Mouse (Mus musculus) telencephalon, adult 2 months (tissue): Measurements from ENCODE around the gene Ctnna3.

Source experiments
- DNase-seq: peaks from one replicate; pipeline ENCODE4 v3.0.0-alpha.2; 2011; ENCODE audit warnings: low read depth, low spot score

Ctnna3 gene

GRCm38 (mm10) chr10:63908878-63909277 is 479.0 kb downstream of the Ctnna3 start:
- DNase-seq, result no peak

GRCm38 (mm10) chr10:63927334-63927733 is 497.4 kb downstream of the Ctnna3 start, which contains the start of gene Gm10118:
Gm10118 (minus strand) TSS chr10:63927434.
- no peak for DNase-seq

DNA sequence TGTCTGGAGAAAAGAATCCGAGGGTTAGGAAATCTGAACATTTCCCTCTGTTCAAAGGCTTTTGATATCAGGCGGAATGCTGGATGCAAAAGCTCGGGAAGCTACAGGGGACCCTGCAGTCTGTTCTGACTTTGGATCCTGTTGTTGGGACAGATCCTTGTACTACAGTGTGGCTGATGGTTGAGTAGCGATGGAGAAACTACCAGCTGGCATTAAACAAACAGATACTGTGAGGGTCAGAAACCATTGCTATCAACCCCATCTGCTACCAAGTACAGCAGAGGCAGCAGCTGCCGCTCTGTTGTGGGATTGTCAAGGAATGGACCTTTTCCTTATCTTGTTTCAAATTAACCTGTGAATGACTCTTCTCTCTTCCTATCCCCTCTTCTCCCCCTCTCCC is 504.0 kb downstream of the Ctnna3 start:
- no peak for DNase-seq

DNA sequence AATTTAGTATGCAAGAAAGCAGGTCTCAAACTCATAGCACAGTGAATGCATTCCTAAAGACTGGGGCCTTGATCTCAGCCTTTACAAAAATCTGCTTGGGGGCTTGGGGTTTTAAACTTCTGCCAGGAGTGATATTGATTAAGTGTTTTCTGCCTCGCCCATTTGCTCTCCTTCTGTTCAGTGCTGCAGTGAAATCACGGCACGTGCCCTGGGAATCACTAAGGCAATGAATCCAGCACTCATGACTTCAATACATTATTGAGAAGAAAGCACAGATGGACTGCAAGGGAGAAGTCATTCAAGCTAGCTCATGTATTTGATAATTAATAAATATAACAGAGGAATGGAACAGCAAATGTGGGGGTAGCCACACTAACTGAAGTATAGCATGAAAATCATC is 515.6 kb downstream of the Ctnna3 start:
- no peak for DNase-seq

- DNase-seq, result peak; percentile 77
These were observed 517.4 kb downstream of the Ctnna3 start for GRCm38 (mm10) chr10:63947266-63947665.

GRCm38 (mm10) chr10:63950867-63951266 is 521.0 kb downstream of the Ctnna3 start:
- DNase-seq, result no peak

GRCm38 (mm10) chr10:63951481-63951880 is 521.6 kb downstream of the Ctnna3 start:
- no peak for DNase-seq

GRCm38 (mm10) chr10:63954308-63954930 is 524.5 kb downstream of the Ctnna3 start:
- DNase-seq, result peak; percentile 38

- DNase-seq, result no peak
These were observed 542.4 kb downstream of the Ctnna3 start for GRCm38 (mm10) chr10:63972300-63972699.

DNA sequence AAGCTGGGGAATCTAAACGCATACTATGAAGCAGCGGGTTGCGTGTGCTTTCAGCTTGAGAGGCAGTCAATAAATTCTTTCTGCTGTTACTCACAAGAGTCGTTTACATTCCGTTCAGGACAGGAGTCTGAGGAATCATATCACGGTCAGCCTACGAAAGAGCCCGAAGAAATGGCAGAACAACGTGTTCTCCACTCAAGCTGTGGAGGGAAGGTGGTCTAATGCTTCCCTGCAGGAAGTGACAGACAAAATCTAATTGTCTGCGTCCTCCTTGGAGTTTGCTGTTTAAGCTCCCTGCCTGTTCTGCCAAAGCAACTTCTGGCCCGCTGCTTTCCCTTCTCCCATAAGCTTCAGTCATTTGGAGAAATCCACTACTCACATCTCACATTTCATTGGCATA is 548.2 kb downstream of the Ctnna3 start:
- no peak for DNase-seq

DNA sequence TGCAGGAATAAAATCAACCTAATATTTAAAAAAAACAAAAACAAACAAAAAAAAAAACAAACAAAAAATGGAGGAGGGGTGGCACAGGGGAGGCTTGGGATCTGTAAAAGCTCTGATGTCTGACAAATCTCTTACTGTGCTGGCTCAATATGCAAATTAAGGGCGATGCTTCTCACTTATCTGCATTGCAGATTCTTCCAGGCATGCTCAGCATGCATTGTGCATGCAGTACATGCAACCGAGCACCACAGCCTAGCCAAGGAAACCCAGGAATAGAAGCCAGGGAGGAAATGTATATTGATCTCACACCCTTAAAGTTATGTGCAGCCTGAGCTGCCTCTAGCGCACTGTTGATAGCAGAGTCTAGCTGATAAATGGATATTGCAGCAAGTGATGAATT is 548.6 kb downstream of the Ctnna3 start:
- DNase-seq, result no peak

DNA sequence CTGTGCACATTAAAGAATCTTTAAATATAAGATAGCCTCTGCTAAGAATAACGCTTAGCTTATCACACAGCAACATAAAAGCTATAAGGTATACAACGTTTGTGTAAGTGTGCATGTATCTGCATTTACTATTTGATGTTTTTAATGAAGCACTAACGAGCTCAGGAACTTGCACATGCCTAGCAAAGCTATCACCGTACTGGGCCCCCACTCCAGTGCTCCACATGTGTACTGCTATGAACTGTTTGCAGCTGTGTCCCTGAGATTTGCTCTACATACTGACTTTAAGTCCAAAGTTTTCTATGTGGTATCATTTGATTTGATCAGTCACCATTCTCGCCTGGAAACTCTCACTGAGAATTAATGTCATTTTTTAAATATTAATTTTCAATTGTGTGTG is 549.1 kb downstream of the Ctnna3 start:
- no peak for DNase-seq

GRCm38 (mm10) chr10:63979410-63979809 is 549.5 kb downstream of the Ctnna3 start:
- DNase-seq, result no peak

GRCm38 (mm10) chr10:63985576-63985975 is 555.7 kb downstream of the Ctnna3 start:
- peak; percentile 21 for DNase-seq

DNA sequence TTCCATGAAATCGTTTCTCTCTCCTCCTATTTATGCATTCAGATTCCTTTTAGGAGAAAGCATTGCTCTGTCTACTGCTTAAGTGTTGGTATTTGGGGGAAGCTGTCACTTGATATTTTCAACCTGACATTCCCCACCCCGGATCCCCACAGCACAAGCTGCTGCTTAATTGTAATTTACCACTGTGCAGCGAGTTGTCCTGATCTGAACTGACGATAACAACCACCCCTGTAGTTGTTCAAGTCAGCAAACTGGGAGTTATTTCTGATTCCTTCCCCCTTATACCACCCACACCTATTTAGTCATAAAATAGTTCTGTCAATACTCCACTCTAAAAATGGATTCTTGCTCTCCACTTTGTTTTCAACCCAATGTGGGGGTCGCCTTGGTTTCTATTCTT is 564.4 kb downstream of the Ctnna3 start:
- peak; percentile 50 for DNase-seq

DNA sequence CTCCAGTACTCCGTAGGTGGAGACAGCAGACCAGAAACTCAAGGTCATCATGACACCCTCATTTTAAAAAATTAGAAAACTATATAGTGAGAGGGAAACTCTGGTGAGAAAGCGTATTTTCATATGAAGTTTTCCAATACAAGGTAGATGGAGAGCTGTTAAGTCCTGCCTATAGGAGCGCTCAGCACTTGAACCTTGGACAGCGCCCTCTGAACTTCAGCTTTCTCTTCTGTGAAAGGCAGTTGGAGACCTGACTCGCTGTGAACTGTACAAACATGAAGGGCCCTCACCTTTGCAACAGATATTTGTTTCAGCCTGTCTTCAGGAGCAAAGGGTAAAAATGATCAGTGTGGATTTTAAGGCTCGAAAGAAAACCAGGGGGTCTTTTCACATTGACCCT is 571.6 kb downstream of the Ctnna3 start:
- no peak for DNase-seq

DNA sequence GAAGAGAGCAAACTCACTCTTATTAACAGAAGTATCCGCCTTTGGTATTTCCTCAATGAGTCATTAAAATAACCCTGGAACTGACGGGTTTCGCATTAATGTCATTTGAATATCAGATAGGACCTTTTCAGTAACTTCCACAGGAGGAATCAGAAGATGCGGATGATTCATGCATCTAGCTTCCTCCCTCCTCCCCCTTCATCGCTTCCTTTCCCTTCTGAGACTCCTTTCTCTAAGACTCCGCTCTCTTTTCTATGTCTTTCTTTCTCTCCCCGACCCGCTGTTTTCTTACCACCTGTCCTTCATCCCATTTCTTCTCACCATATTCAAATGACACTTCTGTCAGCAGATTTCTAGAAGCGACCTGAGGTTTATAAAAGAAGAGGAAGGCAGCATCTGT is 572.1 kb downstream of the Ctnna3 start:
- peak; percentile 34 for DNase-seq

DNA sequence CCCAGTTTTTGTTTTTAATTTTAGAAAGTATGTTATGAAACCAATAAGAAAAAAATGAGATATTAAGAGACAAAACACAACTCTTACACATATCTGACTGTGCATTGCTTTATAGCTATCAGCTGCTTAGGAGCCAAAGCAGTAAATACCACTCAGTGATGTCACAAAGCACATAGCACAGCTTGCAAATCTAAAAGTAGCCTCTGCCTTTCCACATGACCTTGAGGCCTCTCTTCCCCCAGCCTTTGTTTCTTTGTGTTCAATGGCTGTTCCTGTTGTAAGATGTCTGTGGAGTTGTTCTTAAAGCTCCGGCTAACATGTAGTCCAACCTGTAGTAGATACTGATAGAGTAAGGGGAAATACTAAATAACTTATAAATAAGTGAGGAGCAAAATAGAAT is 590.4 kb downstream of the Ctnna3 start:
- DNase-seq, result no peak

GRCm38 (mm10) chr10:64023340-64023739 is 593.4 kb downstream of the Ctnna3 start:
- peak; percentile 54 for DNase-seq

DNA sequence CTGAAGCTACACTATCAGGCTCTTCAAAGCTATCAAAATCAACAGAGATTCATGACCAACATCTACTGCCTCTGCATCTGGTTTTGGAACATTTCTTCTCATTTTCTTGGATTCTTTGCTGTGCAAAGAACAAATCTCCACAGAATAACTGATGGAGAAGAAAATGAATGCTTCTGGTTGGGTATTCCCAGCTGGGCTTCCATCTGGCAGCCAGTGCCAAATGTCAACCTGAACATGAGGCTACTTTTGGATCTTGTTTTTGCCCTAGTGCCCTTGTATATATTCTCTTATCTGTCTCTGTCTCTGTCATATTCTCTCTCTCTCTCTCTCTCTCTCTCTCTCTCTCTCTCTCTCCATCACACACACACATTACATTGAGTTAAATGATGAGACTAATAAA is 601.0 kb downstream of the Ctnna3 start:
- DNase-seq, result no peak

DNA sequence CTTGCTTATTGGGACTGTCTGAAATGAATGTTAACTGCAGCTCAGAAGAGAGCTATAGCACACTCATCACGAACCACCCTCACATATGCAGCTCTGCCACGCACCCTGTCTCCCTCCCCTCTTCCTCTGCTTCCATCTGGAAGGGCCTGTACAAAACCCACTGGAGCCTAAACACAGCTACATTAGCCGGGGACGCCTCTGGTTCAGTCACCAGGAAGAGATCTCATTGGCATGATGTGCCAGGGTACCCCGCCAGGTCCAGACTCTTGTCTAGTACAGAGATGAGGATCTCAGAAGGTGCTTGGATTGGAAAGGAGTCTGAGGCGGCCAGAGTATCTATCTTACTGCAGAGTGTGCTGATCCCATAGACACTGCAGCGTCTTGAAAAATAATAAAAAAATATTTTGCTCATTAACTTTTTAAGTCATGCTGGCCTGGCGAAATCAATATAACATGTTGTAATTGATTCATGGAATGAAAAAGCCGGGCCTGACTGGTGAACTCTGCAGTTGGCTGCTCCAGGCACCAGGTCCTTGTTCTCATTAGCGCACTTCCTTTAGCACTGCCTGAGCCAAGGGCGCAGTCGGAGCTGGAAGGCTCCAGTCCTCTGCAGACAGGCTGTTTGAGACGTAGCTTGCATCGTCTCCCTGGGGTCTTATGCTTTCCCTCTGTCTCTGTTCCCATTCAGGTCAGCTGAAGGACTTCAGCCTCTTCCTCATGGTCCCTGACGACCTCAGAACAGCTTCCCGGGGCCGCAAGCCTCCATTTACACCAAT is 610.0 kb downstream of the Ctnna3 start:
- peak; percentile 69 for DNase-seq

DNA sequence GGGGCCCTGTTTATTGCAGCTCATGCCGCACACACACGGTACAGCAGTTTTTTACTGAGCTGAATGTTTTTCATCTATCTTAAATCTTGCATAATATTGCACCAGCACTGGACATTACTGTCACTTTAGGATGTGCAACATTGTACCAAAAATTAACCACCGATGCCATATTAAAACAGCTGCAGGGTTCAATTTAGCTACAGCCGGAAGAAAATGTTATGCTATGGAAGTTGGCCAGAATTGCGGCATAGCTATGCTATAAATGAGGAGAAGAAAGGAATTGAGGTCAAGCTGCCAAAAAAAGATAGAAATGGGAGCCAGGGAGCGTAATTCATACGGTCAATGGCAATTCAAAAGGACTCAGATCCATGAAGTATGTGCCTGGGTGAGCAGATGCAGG is 611.3 kb downstream of the Ctnna3 start:
- no peak for DNase-seq

DNA sequence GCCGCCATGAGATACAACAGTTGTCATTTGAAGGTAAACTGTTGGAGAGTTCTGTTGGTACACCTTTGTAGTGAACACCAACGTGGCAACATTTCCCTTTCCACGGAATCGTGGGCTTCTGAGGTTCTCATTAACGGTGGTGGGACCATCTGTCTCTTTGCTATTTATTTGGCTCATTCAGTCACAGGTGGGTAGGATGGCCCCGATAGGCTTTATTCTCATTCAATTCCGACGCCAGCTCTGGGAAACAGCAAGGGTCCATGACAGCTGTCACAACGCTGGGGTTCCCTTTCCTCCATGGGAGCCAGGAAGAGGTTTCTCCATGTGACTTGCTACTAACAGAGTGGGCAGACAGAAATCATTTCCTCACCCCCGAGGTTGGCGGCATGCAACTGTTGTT is 612.0 kb downstream of the Ctnna3 start:
- DNase-seq, result no peak
